Mouse (Mus musculus): Measurements from ENCODE around the gene Imp3. TPM values are rescaled to one million over a fixed set of nuclear protein-coding genes. Genes with fewer than 3 reads are reported as not detected.

Gene Imp3
- total RNA-seq, 2 experiments from 2014 or later = 65.1 to 123 TPM

DNA sequence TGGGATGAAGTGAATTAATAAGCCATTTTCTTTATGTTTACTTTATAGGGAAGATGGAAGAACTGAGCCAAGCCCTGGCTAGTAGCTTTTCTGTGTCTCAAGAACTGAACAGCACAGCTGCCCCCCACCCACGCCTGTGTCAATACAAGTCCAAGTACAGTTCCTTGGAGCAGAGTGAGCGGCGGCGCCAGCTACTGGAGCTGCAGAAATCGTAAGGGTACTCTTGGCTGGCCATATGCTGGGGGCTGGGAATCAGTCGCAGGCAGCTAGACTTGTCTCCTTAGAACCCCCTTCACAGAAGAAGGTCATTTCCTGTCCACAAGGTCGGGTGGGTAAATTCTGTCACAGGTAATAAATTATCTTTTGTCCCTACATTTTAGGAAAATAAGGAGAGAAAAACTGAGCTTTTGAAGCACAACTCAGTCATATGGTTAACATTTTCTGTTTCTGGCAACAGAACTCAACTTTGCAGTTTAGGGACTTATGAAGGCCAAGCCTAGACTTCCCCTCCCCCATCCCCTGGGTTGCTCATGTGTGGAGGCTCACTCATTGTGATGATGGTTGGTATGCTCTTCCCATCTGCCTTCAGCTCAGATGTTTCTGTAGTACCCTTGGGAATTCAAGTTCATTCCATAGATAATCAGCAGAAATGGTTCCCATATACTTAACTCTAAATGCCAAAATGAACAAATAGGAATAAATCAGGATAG is 19.8 kb downstream of the Imp3 start:
- ATAC-seq (replicated peaks; ENCODE audit: poor library complexity, severe bottlenecking) = no peak

GRCm38 (mm10) chr9:56958689-56959088 is 21.4 kb downstream of the Imp3 start:
- ATAC-seq (replicated peaks; ENCODE audit: poor library complexity, severe bottlenecking) = no peak

DNA sequence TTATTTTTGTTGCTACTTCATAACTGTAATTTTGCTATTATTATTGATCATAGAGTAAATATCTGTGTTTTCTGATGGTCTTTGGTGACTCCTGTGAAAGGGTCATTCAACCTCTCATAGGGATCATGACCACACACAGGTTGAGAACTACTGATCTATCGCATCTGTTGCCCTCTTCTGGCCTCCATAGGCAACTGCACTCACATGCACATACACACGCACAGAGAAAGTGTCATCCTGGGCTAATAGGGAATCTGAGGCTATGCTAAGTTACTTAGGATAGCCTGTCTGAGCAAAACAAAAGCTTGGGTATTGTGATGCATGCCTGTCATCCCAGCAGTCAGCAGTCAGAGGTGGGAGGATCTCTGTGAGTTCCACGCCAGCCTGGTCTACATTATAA is 24.3 kb downstream of the Imp3 start:
- no peak for ATAC-seq (replicated peaks; ENCODE audit: poor library complexity, severe bottlenecking)

- ATAC-seq (replicated peaks; ENCODE audit: poor library complexity, severe bottlenecking) = no peak
Observed at GRCm38 (mm10) chr9:56970158-56970557, 32.9 kb downstream of the Imp3 start.

GRCm38 (mm10) chr9:56973960-56974524 is 36.8 kb downstream of the Imp3 start:
- no peak for ATAC-seq (replicated peaks; ENCODE audit: poor library complexity, severe bottlenecking)

DNA sequence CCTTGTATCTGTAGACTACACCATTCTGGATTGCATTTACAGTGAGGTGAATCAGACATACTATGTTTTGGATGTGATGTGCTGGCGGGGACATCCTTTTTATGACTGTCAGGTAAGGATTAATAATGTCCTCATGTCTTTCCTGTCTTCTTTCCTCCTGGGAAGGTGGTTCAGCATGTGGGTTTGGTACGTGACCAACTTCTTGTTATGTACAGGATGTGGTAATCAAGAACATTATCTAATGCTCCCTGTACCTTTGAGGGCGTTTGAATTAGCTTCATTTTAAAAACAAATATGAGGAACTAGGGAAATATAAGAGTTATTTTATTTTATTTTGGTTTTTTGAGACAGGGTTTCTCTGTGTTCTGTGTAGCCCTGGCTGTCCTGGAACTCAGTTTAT is 37.9 kb downstream of the Imp3 start:
- ATAC-seq (replicated peaks; ENCODE audit: poor library complexity, severe bottlenecking) = no peak

DNA sequence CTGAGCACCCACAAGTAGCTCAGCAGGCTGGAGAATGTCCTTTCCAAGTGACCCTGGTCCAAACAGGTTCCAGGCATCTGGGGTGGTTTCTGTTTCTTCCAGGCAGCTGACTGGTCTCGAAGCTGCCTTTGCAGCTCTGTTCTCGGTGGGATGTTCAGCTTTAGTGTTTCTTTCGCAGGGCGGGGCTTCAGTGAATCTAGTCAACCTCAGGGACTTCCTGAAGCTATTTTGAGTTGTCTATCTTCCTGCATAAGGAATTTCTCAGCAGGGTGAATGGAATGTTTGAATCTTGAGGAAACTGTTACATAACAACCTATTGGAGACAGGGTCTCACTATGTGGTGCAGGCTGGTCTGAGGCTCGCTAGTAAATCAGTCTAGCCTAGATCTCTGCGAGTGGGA is 42.9 kb downstream of the Imp3 start:
- ATAC-seq (replicated peaks; ENCODE audit: poor library complexity, severe bottlenecking) = no peak

DNA sequence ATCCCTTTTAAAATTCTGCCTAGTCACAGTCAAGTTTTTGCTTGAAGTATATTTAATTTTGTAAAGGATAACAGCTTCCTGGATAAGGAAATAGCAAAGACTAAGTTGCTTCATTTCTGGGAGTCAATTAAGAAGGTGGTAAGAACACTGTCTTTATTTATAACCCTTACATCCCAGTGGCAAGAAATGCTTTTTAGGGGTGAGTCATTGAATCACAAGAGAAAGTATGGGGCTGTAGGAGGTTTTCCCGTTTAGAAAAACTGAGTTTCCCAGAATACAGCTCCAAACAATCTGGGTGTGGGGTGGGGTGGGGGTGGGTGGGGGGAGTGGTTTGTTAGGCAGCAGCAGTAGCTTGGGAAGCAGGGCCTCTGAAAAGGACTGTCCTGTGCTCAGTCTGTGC is 44.2 kb downstream of the Imp3 start:
- ATAC-seq (replicated peaks; ENCODE audit: poor library complexity, severe bottlenecking) = no peak

Other genes with a start within 250 kb of the Imp3 start
- not detected in 2 replicates for gene Lingo1, start 141.0 kb upstream of the Imp3 start, total RNA-seq (2014; fragmentation: Nextera tagmentation)
- gene Lingo1, start 141.0 kb upstream of the Imp3 start, total RNA-seq (2017) = not detected in 2 replicates
- gene Odf3l1, start 72.8 kb upstream of the Imp3 start, total RNA-seq (2014; fragmentation: Nextera tagmentation) = not detected in 2 replicates
- gene Odf3l1, start 72.8 kb upstream of the Imp3 start, total RNA-seq (2017) = not detected in 2 replicates
- not detected in 2 replicates for gene Cspg4, start 72.4 kb upstream of the Imp3 start, total RNA-seq (2014; fragmentation: Nextera tagmentation)
- not detected in 2 replicates for gene Cspg4, start 72.4 kb upstream of the Imp3 start, total RNA-seq (2017)
- gene Snx33, start 9.1 kb upstream of the Imp3 start, total RNA-seq (2014; fragmentation: Nextera tagmentation) = 2.1 and 5.0 TPM in 2 replicates
- gene Snx33, start 9.1 kb upstream of the Imp3 start, total RNA-seq (2017) = 1.5 and 2.0 TPM in 2 replicates
- gene Snupn, start 13.4 kb downstream of the Imp3 start, total RNA-seq (2014; fragmentation: Nextera tagmentation) = 1.4 and 3.3 TPM in 2 replicates
- gene Snupn, start 13.4 kb downstream of the Imp3 start, total RNA-seq (2017) = 10.9 and 11.6 TPM in 2 replicates
- 10.2 and 11.3 TPM in 2 replicates for gene Ptpn9, start 57.4 kb downstream of the Imp3 start, total RNA-seq (2014; fragmentation: Nextera tagmentation)
- gene Ptpn9, start 57.4 kb downstream of the Imp3 start, total RNA-seq (2017) = 10.3 and 10.5 TPM in 2 replicates
- 57.1 and 77.6 TPM in 2 replicates for gene Sin3a, start 134.6 kb downstream of the Imp3 start, total RNA-seq (2014; fragmentation: Nextera tagmentation)
- 94.9 and 150 TPM in 2 replicates for gene Sin3a, start 134.6 kb downstream of the Imp3 start, total RNA-seq (2017)
- 74.7 and 103 TPM in 2 replicates for gene Man2c1, start 193.2 kb downstream of the Imp3 start, total RNA-seq (2014; fragmentation: Nextera tagmentation)
- 43.3 and 63.9 TPM in 2 replicates for gene Man2c1, start 193.2 kb downstream of the Imp3 start, total RNA-seq (2017)
- 2.6 and 10.2 TPM in 2 replicates for gene Neil1, start 210.8 kb downstream of the Imp3 start, total RNA-seq (2014; fragmentation: Nextera tagmentation)
- gene Neil1, start 210.8 kb downstream of the Imp3 start, total RNA-seq (2017) = 0.88 and 1.9 TPM in 2 replicates
- gene Commd4, start 220.9 kb downstream of the Imp3 start, total RNA-seq (2014; fragmentation: Nextera tagmentation) = 82.2 and 104 TPM in 2 replicates
- gene Commd4, start 220.9 kb downstream of the Imp3 start, total RNA-seq (2017) = 62.4 and 73.0 TPM in 2 replicates